Comparison of ENCODE assay signal across 14 mouse cellular contexts in the genomic region with DNA sequence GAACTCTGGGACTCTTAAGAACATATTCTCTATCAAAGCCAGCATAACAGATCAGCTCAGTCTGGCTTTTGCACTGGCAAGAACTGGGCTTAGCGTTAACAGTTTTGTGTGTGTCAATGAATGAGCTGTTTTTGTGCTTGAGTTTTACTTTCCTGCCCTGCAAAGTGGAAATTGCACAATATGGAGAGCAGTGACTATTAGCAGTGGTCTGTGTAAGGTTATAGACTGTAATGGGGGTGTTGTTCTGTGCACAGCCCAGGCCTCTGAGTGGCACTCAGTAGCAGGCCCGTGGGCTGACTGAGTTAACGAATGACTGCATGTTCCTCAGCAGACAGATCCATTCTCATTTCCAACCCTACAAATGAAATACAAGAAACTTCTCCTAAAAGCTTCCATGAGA.
"Had no signal": no experiment of that assay in that cellular context is flagged by ENCODE, and none has a peak within 500 bp of the region (broad histone marks: within the 10 kb centered on the region; RNA-seq: fewer than 3 reads in every experiment).

No protein-coding gene starts in this region.

- DNase-seq: kidney, adult 11 months; kidney, adult 9 months; kidney, postnatal 10 days; kidney, postnatal 4 days; midbrain, embryonic 14.5 days; right cerebral cortex, adult 18-20 months; right cerebral cortex, postnatal 25 days; thymus, postnatal 36 days had no signal

- H3K4me2 ChIP-seq: limb, embryonic 13.5 days; liver, embryonic 15.5 days; neural tube, embryonic 15.5 days had no signal

- H3K36me3 ChIP-seq: limb, embryonic 13.5 days; liver, embryonic 15.5 days; neural tube, embryonic 15.5 days had no signal

- H3K9me3 ChIP-seq: limb, embryonic 13.5 days; liver, embryonic 15.5 days; neural tube, embryonic 15.5 days had no signal

- H3K27ac ChIP-seq: layer of hippocampus, adult 2 months; limb, embryonic 13.5 days; liver, embryonic 15.5 days; macrophage; neural tube, embryonic 15.5 days had no signal

- H3K9ac ChIP-seq: limb, embryonic 13.5 days; liver, embryonic 15.5 days; neural tube, embryonic 15.5 days had no signal

- H3K4me1 ChIP-seq: liver, embryonic 15.5 days had no signal

- H3K4me3 ChIP-seq: layer of hippocampus, adult 2 months; limb, embryonic 13.5 days; liver, embryonic 15.5 days; myocyte; neural tube, embryonic 15.5 days had no signal

- H3K27me3 ChIP-seq: liver, embryonic 15.5 days; neural tube, embryonic 15.5 days had no signal
